Mouse (Mus musculus): ENCODE measurements around the gene Ccl27b.
"Not testable (repeated sequence)": the region's sequence is repeated elsewhere in the genome, so short reads cannot be mapped to it uniquely, and the experiment has no call there.

Gene Ccl27b

GRCm38 (mm10) chr4:42654951-42655350 lies at the start of gene Ccl27b:
Gene Ccl27b, plus strand, starts transcription at chr4:42655251.
- not testable (repeated sequence) for DNase-seq (ENCODE audit: low read depth, low spot score)

GRCm38 (mm10) chr4:42611895-42612294 lies 43.2 kb upstream of the Ccl27b start, which contains the start of gene Gm10591:
Gene Gm10591, plus strand, starts transcription at chr4:42612195.
- not testable (repeated sequence) for DNase-seq (ENCODE audit: low read depth, low spot score)

DNA sequence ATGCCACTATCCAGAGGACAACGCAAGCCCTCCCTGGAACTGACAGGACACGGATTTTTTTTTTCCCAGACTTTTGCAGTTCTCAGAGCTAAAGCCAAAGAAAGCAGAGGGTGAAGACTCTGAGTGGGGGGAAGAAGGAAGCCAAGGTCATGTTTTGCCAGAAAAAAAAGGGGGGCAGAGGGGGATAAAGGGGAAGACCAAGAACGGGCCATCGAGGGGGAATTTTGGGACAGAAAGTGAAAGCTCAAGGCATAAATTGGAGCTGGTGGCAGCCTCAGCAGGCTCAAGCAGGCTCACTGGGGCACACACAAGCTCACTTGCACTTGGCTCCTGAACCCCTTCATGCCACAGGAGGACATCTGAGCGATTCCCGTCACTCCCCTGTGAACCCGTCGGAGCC lies 25.6 kb upstream of the Ccl27b start, which contains the start of gene Gm2564:
Gene Gm2564 (plus strand): TSS at position 301 of the 400 bp plus-strand sequence.
- not testable (repeated sequence) for DNase-seq (ENCODE audit: low read depth, low spot score)

DNA sequence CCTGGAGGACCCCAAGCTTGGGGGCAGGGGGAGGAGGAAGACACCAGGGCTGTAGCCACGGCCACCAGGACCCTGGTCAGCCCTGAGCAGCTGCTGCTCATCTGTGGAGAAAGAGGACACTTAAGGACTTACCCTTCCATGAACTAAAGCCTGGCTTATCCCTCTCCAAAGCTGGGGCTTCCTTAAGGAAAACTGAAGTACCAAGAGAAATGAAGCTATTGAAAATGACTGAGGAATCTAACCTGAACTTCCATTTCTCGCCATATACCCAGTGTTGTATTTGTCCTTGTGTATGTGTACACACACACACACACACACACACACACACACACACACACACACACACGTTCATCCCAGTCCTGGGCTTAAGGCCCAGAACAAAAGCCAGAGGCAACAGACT lies 6.7 kb downstream of the Ccl27b start, which contains the start of gene Il11ra2:
Gene Il11ra2 (minus strand): TSS at position 101 of the 400 bp plus-strand sequence.
- not testable (repeated sequence) for DNase-seq (ENCODE audit: low read depth, low spot score)

- DNase-seq (ENCODE audit: low read depth, low spot score), result not testable (repeated sequence)
Measured at GRCm38 (mm10) chr4:42675415-42675814, 20.4 kb downstream of the Ccl27b start.

- not testable (repeated sequence) for DNase-seq (ENCODE audit: low read depth, low spot score)
Measured at GRCm38 (mm10) chr4:42679365-42679764, 24.3 kb downstream of the Ccl27b start.

- DNase-seq (ENCODE audit: low read depth, low spot score), result not testable (repeated sequence)
Measured at GRCm38 (mm10) chr4:42680374-42681356, 25.6 kb downstream of the Ccl27b start.

GRCm38 (mm10) chr4:42681473-42682182 lies 26.6 kb downstream of the Ccl27b start:
- DNase-seq (ENCODE audit: low read depth, low spot score), result not testable (repeated sequence)

DNA sequence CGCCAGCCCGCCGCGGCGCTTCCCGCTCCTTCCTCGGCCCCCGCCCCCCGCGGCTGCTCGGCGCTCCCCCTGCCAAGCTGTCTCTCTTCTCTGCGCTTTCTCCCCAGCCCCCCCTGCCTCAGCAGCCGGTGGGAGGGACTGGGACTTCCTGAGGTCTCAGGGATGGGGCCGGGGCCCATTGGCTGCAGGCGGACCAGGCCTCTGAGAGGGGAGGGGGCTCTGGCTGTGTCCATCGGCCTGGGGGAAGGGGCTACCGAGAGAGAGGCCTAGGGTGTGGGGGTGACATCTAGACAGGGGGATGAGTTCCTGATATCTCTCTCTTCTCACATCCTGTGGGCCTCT lies 27.1 kb downstream of the Ccl27b start:
- not testable (repeated sequence) for DNase-seq (ENCODE audit: low read depth, low spot score)

All from 3T3-L1 (cell line).